Mouse (Mus musculus) urinary bladder, postnatal 36 days (tissue): ENCODE measurements around the gene Tuba3a.
A peak's percentile ranks its signal among the peaks of the same experiment; 100 is the strongest.
"Not testable (repeated sequence)": the region's sequence is repeated elsewhere in the genome, so short reads cannot be mapped to it uniquely, and the experiment has no call there.

ENCODE experiments used
- DNase-seq, 2 experiments: peaks; one replicate each; pipeline ENCODE4 v3.0.0; 2022; ENCODE audit warnings: low spot score in 2 of 2, mixed read lengths in 1 of 2

Tuba3a gene

DNA sequence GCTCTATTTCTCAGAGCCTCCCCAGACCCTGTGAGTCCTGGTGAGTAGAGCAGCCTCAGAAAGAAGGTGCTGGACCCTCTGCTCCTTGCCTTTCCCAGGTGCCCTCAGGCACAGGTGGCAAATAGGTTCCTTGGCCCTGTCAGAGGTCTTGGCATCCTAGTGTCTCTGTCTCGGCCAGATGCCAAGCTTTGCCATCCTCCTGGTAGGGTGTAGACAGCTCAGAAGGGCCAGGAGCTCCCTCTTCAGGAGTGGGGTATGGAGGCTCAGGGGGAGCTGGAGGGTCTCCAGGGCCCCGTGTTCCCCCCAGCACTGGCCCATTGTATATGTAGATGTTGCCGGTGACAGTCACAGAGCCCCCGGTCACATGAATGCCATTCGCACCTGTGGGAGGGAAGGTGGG, 21.2 kb upstream of the Tuba3a start:
- DNase-seq = no peak

- DNase-seq = no peak
These were observed 19.6 kb upstream of the Tuba3a start for GRCm38 (mm10) chr6:125305465-125305864.

GRCm38 (mm10) chr6:125304408-125304807, 18.6 kb upstream of the Tuba3a start:
- not testable (repeated sequence) for DNase-seq

DNA sequence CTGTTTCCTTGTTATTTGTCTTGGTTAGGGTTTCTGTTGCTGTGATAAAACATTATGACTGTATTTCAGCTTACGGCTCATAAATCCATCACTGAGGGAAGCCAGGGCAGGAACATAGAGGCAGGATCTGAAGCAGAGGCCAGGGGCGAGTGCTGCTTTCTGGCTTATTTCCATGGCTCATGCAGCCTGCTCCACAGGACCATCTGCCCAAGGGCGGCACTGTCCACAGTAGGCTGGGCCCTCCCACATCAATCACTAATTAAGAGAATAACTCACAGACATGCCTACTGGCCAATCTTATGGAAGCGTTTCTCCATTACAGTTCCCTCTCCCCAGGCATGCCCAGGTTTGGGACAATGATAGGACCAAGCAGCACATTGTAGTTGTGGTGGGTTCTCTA, 17.4 kb upstream of the Tuba3a start:
- no peak for DNase-seq

GRCm38 (mm10) chr6:125302231-125302982, 16.6 kb upstream of the Tuba3a start:
- no peak for DNase-seq

GRCm38 (mm10) chr6:125300982-125301381, 15.1 kb upstream of the Tuba3a start:
- no peak for DNase-seq

DNA sequence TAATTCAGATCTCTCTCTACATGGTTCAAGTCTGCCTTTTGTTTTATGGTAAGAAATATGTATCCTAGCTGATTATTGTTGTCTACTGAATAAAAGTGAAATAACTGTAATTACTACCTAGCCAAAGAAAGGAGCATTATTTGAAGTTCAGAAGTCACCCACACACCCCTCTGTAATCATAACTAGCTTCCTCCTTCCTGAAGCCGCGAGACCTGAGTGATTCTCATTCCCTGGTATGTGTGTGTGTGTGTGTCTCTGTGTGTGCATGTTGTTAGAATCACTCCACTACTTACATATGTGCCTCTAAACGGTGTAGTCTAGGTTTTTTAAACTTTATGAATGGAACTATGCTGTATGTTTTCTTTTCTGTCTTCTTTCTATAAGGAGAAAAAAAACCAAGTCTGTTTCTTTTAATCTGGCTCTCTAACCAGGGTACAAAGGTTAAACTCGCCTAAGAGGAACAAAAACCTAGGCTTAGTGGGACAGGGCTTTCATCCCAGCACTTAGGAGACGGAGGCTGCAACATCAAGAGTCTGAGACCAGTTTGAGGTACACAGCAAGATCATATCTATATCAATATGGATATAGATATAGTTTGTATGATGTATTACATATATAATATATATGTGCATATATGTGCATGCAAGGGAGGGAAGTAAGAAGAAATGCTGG, 11.4 kb upstream of the Tuba3a start:
- no peak for DNase-seq

DNA sequence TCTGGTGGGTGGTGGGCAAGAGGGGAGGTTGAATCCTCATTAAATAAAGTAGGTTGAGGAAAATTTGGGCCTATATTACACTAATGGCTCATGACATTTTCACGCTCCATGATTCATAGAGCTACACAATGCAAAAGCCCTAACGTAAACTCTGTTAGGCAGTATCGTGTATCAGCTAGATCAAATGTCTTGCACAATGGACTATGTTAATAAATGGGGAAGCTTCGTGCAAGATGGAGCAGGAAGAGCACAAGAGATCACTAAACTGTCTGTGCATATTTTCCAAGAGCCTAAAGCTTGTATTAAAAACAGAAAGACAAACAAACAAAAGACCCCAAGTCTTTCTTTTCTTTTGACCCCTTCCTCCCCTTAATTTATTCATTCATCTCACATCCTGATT, 8.2 kb upstream of the Tuba3a start:
- no peak for DNase-seq

DNA sequence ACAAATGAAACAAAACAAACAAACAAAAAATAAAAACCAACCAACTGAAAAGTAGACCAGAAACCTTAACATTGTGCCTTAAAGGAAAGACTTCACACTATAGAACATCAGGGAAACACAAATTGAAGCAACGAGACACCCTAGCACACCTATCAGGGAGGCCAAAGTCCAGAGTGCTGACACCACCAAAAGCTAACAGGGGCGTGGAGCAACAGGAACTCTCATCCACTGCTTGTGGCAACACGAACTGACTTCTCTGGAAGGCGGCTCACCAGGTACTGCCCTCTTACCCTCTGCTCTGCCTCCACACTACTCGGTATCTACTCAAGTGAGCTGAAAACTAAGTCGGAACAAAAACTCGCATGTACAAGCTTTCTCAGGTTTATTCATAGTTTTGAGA, 6.4 kb upstream of the Tuba3a start:
- DNase-seq = no peak

DNA sequence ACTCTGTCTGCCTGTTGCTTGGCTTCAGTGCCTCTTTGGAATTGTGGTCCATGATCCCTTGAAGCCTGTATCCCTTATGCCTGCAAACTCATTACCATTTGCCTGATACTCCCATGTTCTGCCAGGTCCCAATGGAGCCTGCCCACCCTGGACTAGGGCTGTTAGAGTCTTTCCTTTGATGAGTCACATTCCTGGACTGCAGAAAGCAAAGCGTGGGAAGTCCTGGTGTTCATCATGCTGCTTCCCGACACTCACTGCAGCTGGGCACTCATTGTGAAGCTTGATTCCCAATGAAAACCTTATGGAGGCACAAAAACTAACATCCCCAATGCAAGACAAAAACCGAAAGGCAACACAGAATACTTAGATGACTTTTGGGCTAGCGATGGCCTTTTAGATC, 5.5 kb upstream of the Tuba3a start:
- no peak for DNase-seq

DNA sequence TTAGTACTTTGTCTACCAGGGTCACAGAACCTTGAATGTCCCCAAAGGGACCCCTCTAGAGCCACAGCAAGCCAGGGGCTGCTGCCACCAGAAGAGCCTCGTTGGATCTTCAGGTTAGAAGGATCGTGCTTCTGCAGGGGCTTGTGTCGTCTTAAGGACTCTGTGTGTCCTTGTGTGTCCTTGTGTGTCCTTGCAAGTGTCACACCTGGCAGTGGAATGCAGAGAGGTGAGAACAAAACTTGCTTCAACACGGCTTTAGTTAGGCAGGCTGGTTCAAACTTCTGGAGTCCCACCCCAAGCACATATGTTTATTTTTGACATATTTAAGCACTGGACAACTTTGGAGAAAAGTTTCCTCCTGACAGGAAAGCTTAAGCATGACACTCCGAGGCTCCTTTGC, 2.9 kb upstream of the Tuba3a start:
- DNase-seq = no peak

- DNase-seq = no peak
These were observed 1.1 kb upstream of the Tuba3a start for GRCm38 (mm10) chr6:125286944-125287343.

DNA sequence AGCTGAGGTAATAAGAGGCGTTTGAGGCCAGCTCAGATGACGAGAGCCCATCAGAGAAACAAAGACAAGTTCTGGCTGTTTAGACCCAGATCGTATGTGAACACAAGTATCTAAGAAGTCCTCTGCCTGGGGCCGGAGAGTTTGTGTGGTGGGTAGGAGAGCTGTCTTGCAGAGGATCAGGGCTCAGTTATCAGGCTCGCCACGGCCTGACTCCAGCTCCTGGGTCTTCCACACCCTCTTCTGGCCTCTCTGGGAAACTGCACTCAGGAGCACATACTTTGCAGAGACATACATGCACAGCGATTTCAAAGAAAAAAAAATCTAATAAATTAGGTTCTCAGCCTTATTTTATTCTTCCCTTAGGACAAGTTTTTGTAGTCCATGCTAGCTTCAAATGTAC, 1.1 kb downstream of the Tuba3a start:
- no peak for DNase-seq

- no peak for DNase-seq
These were observed 1.6 kb downstream of the Tuba3a start for GRCm38 (mm10) chr6:125284250-125284649.

GRCm38 (mm10) chr6:125282721-125283120, 3.1 kb downstream of the Tuba3a start:
- DNase-seq = not testable (repeated sequence)

- no peak for DNase-seq
These were observed 6.1 kb downstream of the Tuba3a start for GRCm38 (mm10) chr6:125279729-125280128.

DNA sequence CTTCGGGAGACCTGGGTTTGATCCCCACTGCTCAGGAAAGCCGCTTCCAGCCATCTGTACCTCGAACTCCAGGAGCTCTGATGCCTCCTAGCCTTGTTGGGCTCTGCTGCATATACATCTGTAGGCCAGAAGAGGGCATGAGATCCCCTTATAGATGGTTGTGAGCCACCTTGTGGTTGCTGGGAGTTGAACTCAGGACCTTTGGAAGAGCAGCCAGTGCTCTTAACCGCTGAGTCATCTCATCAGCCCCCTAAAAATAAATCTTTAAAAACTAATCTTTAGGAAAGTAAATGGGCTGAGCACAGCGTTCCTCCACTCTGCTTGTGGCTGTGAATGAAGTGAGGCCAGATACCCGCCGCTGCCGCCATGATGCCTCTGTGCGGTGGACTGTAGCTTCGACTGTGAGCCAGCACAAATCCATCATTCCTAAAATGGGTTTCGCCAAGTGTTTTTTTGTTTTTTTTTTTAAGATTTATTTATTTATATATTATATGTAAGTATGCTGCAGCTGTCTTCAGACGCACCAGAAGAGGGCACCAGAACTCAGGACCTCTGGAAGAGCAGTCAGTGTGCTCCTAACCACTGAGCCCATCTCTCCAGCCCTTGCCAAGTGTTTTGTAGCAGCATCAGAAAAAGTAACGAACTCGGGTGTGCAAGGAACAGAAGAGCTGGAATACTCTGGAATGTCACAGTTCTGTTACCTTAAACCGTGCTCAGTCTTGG, 10.8 kb downstream of the Tuba3a start:
- DNase-seq = peak in 1 of 2 experiments; percentile 38

DNA sequence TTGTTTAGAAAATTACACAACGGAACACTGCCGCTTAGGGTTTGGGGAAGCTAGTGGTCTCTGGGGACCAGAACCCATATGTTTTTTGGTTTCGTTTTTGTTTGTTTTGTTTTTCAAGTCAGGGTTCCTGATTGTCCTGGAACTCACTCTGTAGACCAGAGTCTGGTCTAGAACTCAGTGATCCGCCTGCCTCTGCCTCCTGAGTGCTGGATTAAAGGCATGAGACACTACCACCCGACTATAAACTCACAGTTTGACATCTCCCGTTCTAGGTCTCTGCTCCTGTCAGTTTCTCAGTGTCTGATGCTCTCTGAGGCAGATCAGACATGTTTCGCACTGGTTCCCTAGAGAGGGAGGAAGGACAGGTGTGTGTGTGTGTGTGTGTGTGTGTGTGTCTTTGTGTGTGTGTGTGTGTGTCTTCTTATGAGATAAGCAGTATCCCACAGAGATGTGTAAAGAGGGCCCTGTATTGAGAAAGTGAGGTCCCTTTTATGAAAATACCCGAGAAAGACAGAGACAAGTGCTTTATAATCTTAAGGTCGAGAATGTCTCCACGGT, 13.5 kb downstream of the Tuba3a start:
- no peak for DNase-seq

DNA sequence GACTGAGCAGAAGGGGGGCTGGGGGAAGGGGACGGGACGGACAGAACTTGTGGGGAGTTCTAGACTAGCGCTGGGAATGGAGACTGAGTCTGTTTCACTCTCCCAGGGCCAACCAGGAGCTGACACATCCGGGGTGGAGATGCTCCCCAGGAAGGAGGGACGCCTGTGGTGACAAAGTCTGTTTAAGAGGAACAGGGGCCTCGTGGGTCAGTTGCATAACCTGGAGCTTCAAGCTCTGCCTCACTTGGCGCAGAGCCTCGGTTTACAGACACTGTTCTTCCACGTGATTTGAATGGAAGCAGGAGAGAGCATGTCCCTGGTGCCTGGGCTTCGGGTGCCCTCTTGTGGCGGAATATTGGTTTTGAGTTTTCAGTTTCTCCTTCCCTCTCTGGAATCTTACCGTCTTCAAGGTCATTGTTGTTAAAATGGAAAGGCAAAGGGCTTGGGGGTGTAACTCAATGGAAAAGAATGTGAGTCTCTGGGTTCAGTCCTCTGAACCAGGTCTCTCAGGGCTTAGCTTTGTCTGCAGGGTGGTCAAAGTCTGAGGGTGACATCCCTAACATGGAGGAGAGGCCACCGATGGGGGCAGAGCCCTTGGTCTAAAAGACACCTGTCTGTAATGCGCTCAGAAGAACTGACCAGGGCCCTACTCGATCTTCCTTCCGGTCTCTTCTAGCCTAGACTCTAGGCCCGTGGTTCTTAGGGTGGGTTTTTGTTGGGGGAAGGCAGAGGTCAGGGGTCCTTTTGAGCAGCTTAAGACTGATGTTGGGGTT, 14.2 kb downstream of the Tuba3a start:
- DNase-seq = peak; percentile 86 to 93

- no peak for DNase-seq
These were observed 17.0 kb downstream of the Tuba3a start for GRCm38 (mm10) chr6:125268799-125269198.

GRCm38 (mm10) chr6:125267469-125267868, 18.4 kb downstream of the Tuba3a start:
- DNase-seq = no peak

DNA sequence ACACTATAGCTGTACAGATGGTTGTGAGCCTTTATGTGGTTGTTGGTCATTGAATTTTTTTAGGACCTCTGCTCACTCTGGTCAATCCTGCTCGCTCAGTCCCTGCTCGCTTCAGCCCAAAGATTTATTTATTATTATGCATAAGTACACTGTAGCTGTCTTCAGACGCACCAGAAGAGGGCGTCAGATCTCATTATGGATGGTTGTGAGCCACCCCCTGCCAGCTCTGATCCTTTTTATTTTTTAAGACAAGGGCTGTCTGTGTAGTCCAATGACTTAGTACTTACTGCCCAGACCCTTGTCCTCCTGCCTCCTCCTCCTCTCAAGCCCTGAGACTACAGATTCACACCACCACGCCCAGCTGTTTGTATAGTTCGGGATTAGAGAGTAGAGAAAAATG, 19.2 kb downstream of the Tuba3a start:
- DNase-seq = not testable (repeated sequence)
